Mouse (Mus musculus) monocyte, adult 5-6 weeks (primary cell): ENCODE data around the gene Shld1. TPM values are rescaled to one million over a fixed set of nuclear protein-coding genes. Genes with fewer than 3 reads are reported as not detected.

Experiments
- ATAC-seq: fragments of 153-309, 156-312 bp; replicated peaks from 2 replicates; pipeline ENCODE4 v1.8.0; 2017; ENCODE audit warnings: mild to moderate bottlenecking; ENCODE audit not compliant: low TSS enrichment, insufficient number of reproducible peaks, severe bottlenecking, poor library complexity, low FRiP score
- total RNA-seq: library from RNA; stranded (forward); fragments of 200-1000, 200-491, 200-594 nt; gene quantifications from 3 replicates; pipeline ENCODE4 v1.2.3, GENCODE M21; 2017

Shld1 gene
- total RNA-seq, 1 experiment from 2014 or later = 21.8 TPM

GRCm38 (mm10) chr2:132716154-132716553, 29.4 kb downstream of the Shld1 start:
- ATAC-seq = peak; percentile 76

DNA sequence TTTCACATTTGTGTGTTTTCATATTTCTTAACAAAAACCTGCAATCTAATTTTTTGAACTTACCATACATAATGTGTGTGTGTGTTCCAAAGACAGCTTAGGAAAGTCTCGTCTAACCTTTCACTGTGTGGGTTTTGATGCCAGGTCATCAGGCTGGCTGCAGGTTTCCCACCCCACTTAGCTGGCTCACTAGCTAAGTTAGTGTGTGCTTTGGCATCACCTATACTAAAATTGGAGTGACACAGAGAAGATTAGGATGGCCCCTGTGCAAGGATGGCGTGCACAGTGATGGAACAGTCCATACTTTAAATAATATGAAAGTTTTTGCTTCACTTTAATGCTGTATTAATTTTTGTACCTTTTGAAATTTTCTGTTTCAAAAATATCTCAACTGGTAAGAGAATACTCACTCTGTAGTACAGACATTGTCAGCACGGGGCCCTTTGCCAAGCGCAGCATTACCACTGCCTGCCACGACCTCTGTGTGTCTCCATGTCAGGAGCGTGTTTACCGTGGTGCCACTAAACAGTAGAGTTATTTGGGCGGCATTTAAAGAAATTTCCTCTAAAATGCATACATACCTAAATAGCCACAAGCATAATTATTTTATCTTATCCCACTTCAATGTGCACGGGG, 30.3 kb downstream of the Shld1 start:
- ATAC-seq = no peak

GRCm38 (mm10) chr2:132717537-132717912, 30.8 kb downstream of the Shld1 start:
- ATAC-seq = no peak

- no peak for ATAC-seq
Measured at GRCm38 (mm10) chr2:132720921-132721566, 34.3 kb downstream of the Shld1 start.

DNA sequence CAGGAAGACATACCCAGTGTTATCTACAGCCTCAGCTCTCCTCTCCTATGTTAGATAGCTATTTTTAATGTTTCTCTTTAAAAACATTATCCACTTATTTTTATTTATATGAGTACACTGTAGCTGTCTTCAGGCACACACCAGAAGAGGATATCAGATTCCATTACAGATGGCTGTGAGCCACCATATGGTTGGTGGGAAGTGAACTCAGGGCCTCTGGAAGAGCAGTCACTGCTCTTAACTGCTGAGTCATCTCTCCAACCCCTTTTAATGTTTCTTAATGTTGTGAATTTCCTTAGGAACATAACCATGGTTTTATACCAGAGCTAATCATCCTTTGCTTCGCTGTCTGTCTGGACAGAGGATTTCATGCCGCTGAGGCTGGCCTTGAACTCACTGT, 35.1 kb downstream of the Shld1 start:
- no peak for ATAC-seq

- no peak for ATAC-seq
Measured at GRCm38 (mm10) chr2:132723958-132724431, 37.3 kb downstream of the Shld1 start.

- no peak for ATAC-seq
Measured at GRCm38 (mm10) chr2:132724561-132724960, 37.8 kb downstream of the Shld1 start.

GRCm38 (mm10) chr2:132725376-132725905, 38.7 kb downstream of the Shld1 start:
- no peak; the same call in 1 of the 2 replicates for ATAC-seq

- ATAC-seq = no peak
Measured at GRCm38 (mm10) chr2:132726156-132726555, 39.4 kb downstream of the Shld1 start.

DNA sequence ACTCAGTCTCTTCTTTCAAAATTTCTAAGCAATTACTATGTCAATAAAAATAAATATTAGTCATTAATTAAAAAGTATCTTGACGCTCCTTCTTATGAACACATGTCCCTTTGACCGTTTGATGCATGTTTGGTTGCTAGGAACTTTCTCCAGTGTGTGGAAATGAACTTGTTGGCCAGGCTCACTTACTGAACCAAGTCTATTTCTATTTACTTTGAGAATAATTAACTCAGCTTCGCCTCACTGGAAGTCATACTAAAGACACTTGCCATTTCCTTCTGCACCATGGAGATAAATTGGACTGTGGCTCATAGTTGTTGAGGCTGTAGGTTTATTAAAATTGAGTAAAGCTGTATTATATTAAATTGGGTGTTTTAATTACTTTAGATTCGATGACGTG, 46.2 kb downstream of the Shld1 start:
- ATAC-seq = no peak

- ATAC-seq = no peak
Measured at GRCm38 (mm10) chr2:132733603-132734573, 47.2 kb downstream of the Shld1 start.

- no peak for ATAC-seq
Measured at GRCm38 (mm10) chr2:132738816-132739432, 52.2 kb downstream of the Shld1 start.

GRCm38 (mm10) chr2:132741862-132742347, 55.2 kb downstream of the Shld1 start:
- ATAC-seq = no peak

GRCm38 (mm10) chr2:132744866-132745265, 58.1 kb downstream of the Shld1 start:
- ATAC-seq = no peak

DNA sequence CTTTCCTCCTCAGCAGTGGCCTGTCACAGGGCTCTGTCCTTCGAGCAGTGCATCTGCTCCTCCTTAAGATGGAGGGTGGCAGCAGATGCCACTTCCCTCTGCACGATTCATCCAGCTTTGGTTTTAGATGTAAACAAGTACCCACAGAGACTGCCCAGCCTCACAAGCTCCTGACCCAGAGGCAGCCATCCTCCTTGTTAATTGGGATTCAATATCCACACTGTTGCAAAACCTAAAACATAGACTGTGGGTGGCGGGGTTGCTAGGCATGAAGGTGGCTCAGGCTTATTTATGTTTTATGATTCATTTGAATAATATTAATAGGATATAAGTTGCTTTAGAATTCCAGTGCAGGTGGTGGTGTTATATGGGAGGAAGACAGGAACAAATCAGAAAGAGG, 59.4 kb downstream of the Shld1 start:
- ATAC-seq = no peak

GRCm38 (mm10) chr2:132750726-132751125, 64.0 kb downstream of the Shld1 start:
- no peak for ATAC-seq

DNA sequence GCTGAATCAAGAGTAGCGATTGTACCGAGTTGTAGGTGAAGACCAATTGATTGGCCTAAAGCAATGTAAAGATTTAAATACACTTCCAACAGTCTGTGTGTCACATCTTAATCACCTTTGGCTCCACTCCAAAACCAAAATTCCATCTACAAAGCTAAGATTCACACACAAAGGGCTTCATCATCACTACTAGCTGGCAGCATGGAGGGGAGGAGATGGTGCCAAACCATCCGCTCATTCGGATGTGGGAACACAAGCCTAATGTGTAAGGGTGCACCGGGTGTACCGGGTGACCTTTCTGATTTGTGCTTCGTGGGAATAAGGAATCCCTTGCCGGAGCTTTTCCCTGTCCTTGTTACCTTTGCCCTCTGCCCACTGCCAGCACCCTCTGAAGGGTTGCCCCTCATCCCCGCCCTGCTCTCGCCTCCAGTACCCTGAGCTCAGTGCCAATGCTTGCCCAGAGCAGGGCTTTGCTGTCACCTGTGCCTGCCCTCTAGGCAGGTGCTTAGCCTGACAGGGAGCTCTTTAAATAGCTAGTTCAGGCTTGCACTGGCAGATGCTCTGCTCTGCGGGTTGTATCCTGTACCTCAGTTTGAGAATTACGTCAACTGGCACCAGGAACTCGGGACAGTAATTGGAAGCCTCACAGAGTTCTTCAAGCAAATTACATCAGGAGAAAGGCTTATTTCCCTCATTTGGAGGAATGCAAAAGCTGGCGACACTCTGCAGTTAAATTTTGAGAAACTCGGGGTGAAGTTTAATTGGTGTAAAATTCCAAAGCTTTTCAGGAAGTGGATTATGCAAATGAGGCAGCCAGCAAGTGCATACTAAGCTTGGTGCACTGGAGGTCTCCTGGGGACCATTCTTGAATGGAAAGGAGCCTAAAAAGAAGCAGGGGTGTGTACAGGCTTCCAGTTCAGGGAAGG, 64.7 kb downstream of the Shld1 start:
- ATAC-seq = no peak

GRCm38 (mm10) chr2:132752398-132752797, 65.7 kb downstream of the Shld1 start:
- ATAC-seq = no peak
